In the genomic region with DNA sequence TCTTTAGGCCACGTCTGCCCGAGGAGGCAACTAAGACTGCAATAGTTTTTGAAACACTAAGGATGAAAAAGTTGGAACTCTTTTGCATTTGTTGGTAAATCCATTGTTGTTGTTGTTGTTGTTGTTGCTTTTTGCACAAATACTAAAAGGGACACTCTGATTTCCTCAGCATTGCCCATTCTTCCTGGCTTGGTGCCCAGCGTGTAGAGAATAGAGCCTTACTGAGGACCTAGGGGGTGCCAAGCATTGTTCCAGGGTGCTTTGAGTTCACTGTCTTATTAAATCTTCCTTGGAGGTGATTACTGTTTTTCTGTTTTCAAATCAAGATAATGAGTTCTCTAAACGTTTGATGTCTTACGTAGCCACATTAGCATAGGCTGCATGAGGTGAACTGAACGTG, we compare ENCODE assay signal across 27 mouse cellular contexts.
"Had no signal": no experiment of that assay in that cellular context is flagged by ENCODE, and none has a peak within 500 bp of the region (broad histone marks: within the 10 kb centered on the region; RNA-seq: fewer than 3 reads in every experiment).

No protein-coding gene starts in this region.

- H3K4me3 ChIP-seq: gastrocnemius, adult 2 months; heart, embryonic 10.5 days; heart, embryonic 12.5 days; hindbrain, embryonic 10.5 days; hindbrain, embryonic 12.5 days; intestine, embryonic 15.5 days; layer of hippocampus, adult 2 months; left cerebral cortex, adult 2 months; limb, embryonic 10.5 days; limb, embryonic 12.5 days; liver, embryonic 13.5 days; liver, embryonic 15.5 days had no signal

- DNase-seq: gastrocnemius, adult 2 months; gastrocnemius, postnatal 10 days; gastrocnemius, postnatal 25 days; heart, postnatal 10 days; heart, postnatal 4 days; kidney, adult 18-20 months; kidney, adult 8-10 months; kidney, postnatal 10 days; kidney, postnatal 25 days; kidney, postnatal 4 days; liver; liver, embryonic 13.5 days; liver, postnatal 0 days had no signal

- ATAC-seq: hindbrain, embryonic 16.5 days; inflammation-experienced regulatory T-cells, adult 6 months; intestine, embryonic 15.5 days; intestine, postnatal 0 days; liver, postnatal 0 days had no signal

- H3K4me1 ChIP-seq: heart, embryonic 10.5 days; heart, embryonic 12.5 days; intestine, embryonic 15.5 days; liver, embryonic 13.5 days; liver, embryonic 15.5 days had no signal

- H3K27ac ChIP-seq: gastrocnemius, adult 2 months; heart, embryonic 10.5 days; hindbrain, embryonic 10.5 days; hindbrain, embryonic 12.5 days; hindbrain, embryonic 14.5 days; intestine, embryonic 15.5 days; limb, embryonic 10.5 days; limb, embryonic 12.5 days; liver, embryonic 13.5 days; liver, embryonic 15.5 days had no signal
